Mouse (Mus musculus): ENCODE measurements around the gene Pif1. TPM values are rescaled to one million over a fixed set of nuclear protein-coding genes. Genes with fewer than 3 reads are reported as not detected.
A peak's percentile ranks its signal among the peaks of the same experiment; 100 is the strongest.

Pif1 gene
- total RNA-seq, 2 experiments from 2014 or later: 0.17 to 0.38 TPM

DNA sequence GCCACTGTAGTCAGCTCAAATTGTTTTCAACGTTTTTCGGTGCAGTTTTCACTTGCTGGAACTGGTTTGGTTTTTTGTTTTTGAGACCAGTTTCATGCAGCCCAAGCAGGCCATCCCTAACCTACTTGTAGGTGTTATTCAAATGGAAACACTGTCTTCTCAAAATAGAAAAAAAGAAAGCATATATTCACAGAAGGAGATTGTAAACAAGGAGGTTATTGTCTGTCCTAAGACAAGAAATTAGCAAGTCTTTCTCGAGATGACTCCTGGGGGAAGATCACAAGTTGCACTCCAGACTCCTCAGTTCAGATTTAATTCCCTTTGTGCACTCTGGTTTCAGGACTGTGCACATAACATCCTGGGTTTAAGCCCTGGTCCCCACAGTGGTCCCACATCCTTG, 32.4 kb downstream of the Pif1 start:
- no peak for TF ChIP-seq CTCF (conservative IDR thresholded peaks at IDR 0.05)
- no peak overlapping the region for H3K4me3 ChIP-seq
- H3K27ac ChIP-seq: no peak overlapping the region
- no peak for DNase-seq (ENCODE audit: low spot score in 2 of 2)

DNA sequence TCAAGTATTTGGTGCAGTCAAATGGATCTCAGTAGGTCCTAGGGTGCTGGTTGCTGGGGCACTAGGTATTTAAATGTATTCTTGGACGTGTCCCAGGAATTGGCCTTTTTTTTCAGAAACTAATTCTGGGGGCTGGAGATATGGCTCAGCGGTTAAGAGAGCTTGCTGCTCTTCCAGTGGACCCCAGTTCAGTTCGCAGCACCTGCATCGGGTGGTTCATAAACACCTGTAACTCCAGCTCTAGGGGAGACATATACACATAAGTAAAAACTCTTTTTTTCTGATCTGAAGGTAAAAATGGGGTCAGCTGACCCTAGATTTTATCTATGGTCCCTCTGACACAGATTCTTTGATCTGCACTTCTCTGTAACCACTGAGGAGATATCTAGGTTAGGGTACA, 34.2 kb downstream of the Pif1 start:
- no peak overlapping the region for H3K4me3 ChIP-seq
- no peak for DNase-seq (ENCODE audit: low spot score in 2 of 2)
- H3K27ac ChIP-seq: no peak overlapping the region
- TF ChIP-seq CTCF (conservative IDR thresholded peaks at IDR 0.05): no peak

DNA sequence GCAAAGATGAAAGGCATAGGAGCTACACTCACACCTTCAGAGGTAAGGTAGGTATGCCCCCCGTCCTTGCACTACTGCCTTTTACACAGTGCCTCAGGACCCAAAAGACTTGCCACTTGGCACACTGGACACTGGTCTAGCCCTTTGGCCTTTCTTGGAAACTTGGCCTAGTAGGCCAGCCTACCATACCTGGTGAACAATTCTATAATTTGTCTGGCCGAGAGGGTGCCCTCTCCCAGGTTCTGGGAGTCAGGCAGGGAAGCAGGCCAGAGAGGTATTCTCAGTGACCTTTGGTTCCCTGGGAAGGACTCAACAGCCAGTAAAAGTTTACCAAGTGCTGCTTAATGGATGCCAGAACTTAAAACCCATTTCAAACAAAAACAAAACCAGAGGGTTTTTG, 34.7 kb downstream of the Pif1 start:
- Histone ChIP-seq H3K27ac (no peak overlapping the region), H3K4me3 (no peak overlapping the region)
- no peak for TF ChIP-seq CTCF (conservative IDR thresholded peaks at IDR 0.05)
- no peak for DNase-seq (ENCODE audit: low spot score in 2 of 2)

DNA sequence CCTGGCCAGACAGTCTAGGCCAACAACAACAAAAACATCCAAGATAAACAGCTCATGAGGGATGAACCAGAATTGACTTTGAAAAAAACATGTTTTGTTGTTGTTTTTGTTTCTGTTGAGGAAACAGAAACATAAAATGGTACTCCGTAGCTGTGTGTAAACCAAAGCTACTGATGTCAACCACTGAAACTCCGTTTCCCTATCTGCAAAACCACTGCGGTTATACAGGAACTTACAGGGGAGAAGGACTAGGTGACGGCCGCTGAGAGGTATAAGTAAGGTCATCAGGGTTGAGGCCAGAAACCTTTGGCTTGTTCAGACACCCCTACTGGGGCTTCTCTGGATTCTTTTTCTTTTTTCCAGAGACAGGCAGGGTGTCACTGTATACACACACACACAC, 35.9 kb downstream of the Pif1 start:
- no peak for TF ChIP-seq CTCF (conservative IDR thresholded peaks at IDR 0.05)
- no peak for DNase-seq (ENCODE audit: low spot score in 2 of 2)
- Histone ChIP-seq H3K27ac (no peak overlapping the region), H3K4me3 (no peak overlapping the region)

GRCm38 (mm10) chr9:65624266-65624665, 37.3 kb downstream of the Pif1 start:
- Histone ChIP-seq H3K4me3 (no peak overlapping the region), H3K27ac (no peak overlapping the region)
- TF ChIP-seq CTCF (conservative IDR thresholded peaks at IDR 0.05): no peak
- no peak for DNase-seq (ENCODE audit: low spot score in 2 of 2)

- Histone ChIP-seq H3K4me3 (peak within 1 kb of the TSS; percentile 60), H3K27ac (peak within 1 kb of the TSS; percentile 55; the same call in 1 of the 2 replicates)
- no peak for TF ChIP-seq CTCF (conservative IDR thresholded peaks at IDR 0.05)
- no peak for DNase-seq (ENCODE audit: low spot score in 2 of 2)
Measured at GRCm38 (mm10) chr9:65629025-65629766, 42.2 kb downstream of the Pif1 start, which contains the start of gene Rbpms2. Gene Rbpms2, plus strand, starts transcription at chr9:65629648.

GRCm38 (mm10) chr9:65629767-65630630, 43.0 kb downstream of the Pif1 start:
- Histone ChIP-seq H3K4me3 (peak overlapping the region; percentile 60), H3K27ac (peak overlapping the region; percentile 54; the same call in 1 of the 2 replicates)
- no peak for DNase-seq (ENCODE audit: low spot score in 2 of 2)
- TF ChIP-seq CTCF (conservative IDR thresholded peaks at IDR 0.05): no peak

- no peak for TF ChIP-seq CTCF (conservative IDR thresholded peaks at IDR 0.05)
- no peak for DNase-seq (ENCODE audit: low spot score in 2 of 2)
- Histone ChIP-seq H3K4me3 (peak overlapping the region; percentile 60), H3K27ac (peak overlapping the region; percentile 55; the same call in 1 of the 2 replicates)
Measured at GRCm38 (mm10) chr9:65630631-65631353, 43.8 kb downstream of the Pif1 start.

GRCm38 (mm10) chr9:65631354-65632021, 44.5 kb downstream of the Pif1 start:
- Histone ChIP-seq H3K4me3 (peak overlapping the region; percentile 60; the same call in 1 of the 2 replicates), H3K27ac (no peak overlapping the region; the same call in 1 of the 2 replicates)
- no peak for TF ChIP-seq CTCF (conservative IDR thresholded peaks at IDR 0.05)
- DNase-seq (ENCODE audit: low spot score in 2 of 2): no peak

- no peak for DNase-seq (ENCODE audit: low spot score in 2 of 2)
- Histone ChIP-seq H3K4me3 (no peak overlapping the region), H3K27ac (no peak overlapping the region)
- TF ChIP-seq CTCF (conservative IDR thresholded peaks at IDR 0.05): no peak
Measured at GRCm38 (mm10) chr9:65635766-65636165, 48.8 kb downstream of the Pif1 start.

- DNase-seq (ENCODE audit: low spot score in 2 of 2): no peak
- Histone ChIP-seq H3K4me3 (no peak overlapping the region), H3K27ac (no peak overlapping the region)
- TF ChIP-seq CTCF (conservative IDR thresholded peaks at IDR 0.05): no peak
Measured at GRCm38 (mm10) chr9:65636926-65637325, 50.0 kb downstream of the Pif1 start.

DNA sequence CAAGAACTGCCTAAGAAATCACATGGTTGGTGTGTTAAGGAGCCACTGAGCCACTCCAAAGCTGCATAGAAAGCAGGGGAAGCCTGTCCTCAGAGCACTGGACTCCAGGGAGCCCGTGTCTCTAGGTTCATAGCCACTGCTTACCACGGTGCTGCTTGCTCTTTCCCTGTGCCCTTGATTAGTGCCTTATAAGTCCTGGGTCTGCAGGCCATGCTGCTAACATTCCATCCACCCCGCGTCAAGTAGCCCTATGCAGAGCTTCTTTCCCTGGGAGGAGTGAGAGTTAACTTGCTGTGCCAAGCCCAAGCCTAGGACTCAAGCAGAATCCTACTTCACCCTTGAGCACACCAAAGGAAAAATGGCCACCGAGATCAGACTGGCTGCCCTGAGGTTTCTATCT, 52.1 kb downstream of the Pif1 start:
- DNase-seq (ENCODE audit: low spot score in 2 of 2): no peak
- no peak for TF ChIP-seq CTCF (conservative IDR thresholded peaks at IDR 0.05)
- Histone ChIP-seq H3K4me3 (no peak overlapping the region), H3K27ac (no peak overlapping the region)

All from layer of hippocampus, adult 2 months (tissue).